Mouse (Mus musculus) limb, embryonic 13.5 days (tissue): ENCODE measurements around the gene Slc35c1. TPM values are rescaled to one million over a fixed set of nuclear protein-coding genes. Genes with fewer than 3 reads are reported as not detected.
"Not testable (repeated sequence)": the region's sequence is repeated elsewhere in the genome, so short reads cannot be mapped to it uniquely, and the experiment has no call there.

Experiments
- ATAC-seq: fragments of 200-750 bp; cut with Nextera tagmentation; 2 replicates; pipeline ENCODE4 v1.8.0; 2017; ENCODE audit warnings: low read depth, moderate number of reproducible peaks, moderate TSS enrichment; ENCODE audit not compliant: low FRiP score
- H3K27ac ChIP-seq: fragments of 300-500 bp; sonication (generic); 2 replicates; pipeline ENCODE4 v1.5.1; 2015; ENCODE audit warnings: inconsistent platforms, mild to moderate bottlenecking, moderate library complexity
- H3K27me3 ChIP-seq: fragments of 300-500 bp; sonication (generic); 2 replicates; pipeline ENCODE4 v1.6.1; 2015; ENCODE audit warnings: mild to moderate bottlenecking, inconsistent platforms
- H3K36me3 ChIP-seq: fragments of 300-500 bp; sonication (generic); 2 replicates; pipeline ENCODE4 v1.6.1; 2015; ENCODE audit warnings: inconsistent platforms, mild to moderate bottlenecking, moderate library complexity
- H3K4me1 ChIP-seq: fragments of 300-500 bp; sonication (generic); 2 replicates; pipeline ENCODE4 v1.6.1; 2015; ENCODE audit warnings: inconsistent platforms
- H3K4me2 ChIP-seq: fragments of 300-500 bp; sonication (generic); replicated peaks from 2 replicates; pipeline ENCODE4 v1.6.1; 2015; ENCODE audit warnings: inconsistent platforms, mild to moderate bottlenecking, moderate library complexity
- H3K4me3 ChIP-seq: fragments of 300-500 bp; sonication (generic); 2 replicates; pipeline ENCODE4 v1.5.1; 2015; ENCODE audit warnings: moderate library complexity, mild to moderate bottlenecking, inconsistent platforms
- H3K9ac ChIP-seq: fragments of 300-500 bp; sonication (generic); 2 replicates; pipeline ENCODE4 v1.6.1; 2015; ENCODE audit warnings: mild to moderate bottlenecking, inconsistent platforms
- H3K9me3 ChIP-seq: fragments of 300-500 bp; sonication (generic); 2 replicates; pipeline ENCODE4 v1.6.1; 2016; ENCODE audit warnings: inconsistent platforms
- WGBS: fragments of 180-500 bp; shearing (Covaris S2); methylation state at CpG from one replicate; pipeline ENCODE4 v1.1.7; 2015; 5-methylcytosine and 5-hydroxymethylcytosine counted together
- polyA plus RNA-seq: library from polyadenylated mRNA; unstranded; fragments of >200 nt; fragmentation: Nextera tagmentation; extraction: Ambion mirVana; gene quantifications from 2 replicates; pipeline ENCODE4 v1.2.1, GENCODE M21; 2015

The Slc35c1 gene
- polyA plus RNA-seq, 1 experiment from 2014 or later = 11.7 TPM

- Histone ChIP-seq H3K27ac (no peak overlapping the region), H3K4me2 (no peak overlapping the region)
These were observed 27.5 kb upstream of the Slc35c1 start for GRCm38 (mm10) chr2:92487791-92488190.

GRCm38 (mm10) chr2:92486911-92487310 lies 26.6 kb upstream of the Slc35c1 start:
- no peak for ATAC-seq
- WGBS = 59% methylated on average over 2 of the region's 2 CpGs
- Histone ChIP-seq H3K9ac (no peak overlapping the region), H3K27ac (no peak overlapping the region), H3K27me3 (peaks cover 60% of the 10 kb centered on the region), H3K9me3 (no peaks in the 10 kb centered on the region), H3K36me3 (no peaks in the 10 kb centered on the region), H3K4me1 (peaks cover 4% of the 10 kb centered on the region; the same call in 1 of the 2 replicates), H3K4me3 (no peak overlapping the region), H3K4me2 (no peak overlapping the region)

More at GRCm38 (mm10) chr2:92487791-92488190, 27.5 kb upstream of the Slc35c1 start:
- no peak overlapping the region for H3K4me3 ChIP-seq
- H3K27me3 ChIP-seq = peaks cover 54% of the 10 kb centered on the region
- H3K9ac ChIP-seq = no peak overlapping the region
- no peaks in the 10 kb centered on the region for H3K36me3 ChIP-seq
- no peak for ATAC-seq
- H3K9me3 ChIP-seq = no peaks in the 10 kb centered on the region
- H3K4me1 ChIP-seq = peaks cover 4% of the 10 kb centered on the region; the same call in 1 of the 2 replicates
- 80% methylated on average over 8 of the region's 8 CpGs for WGBS

- H3K4me1 ChIP-seq = peaks cover 4% of the 10 kb centered on the region; the same call in 1 of the 2 replicates
- H3K4me3 ChIP-seq = no peak overlapping the region
- H3K27me3 ChIP-seq = peaks cover 63% of the 10 kb centered on the region
- H3K9ac ChIP-seq = no peak overlapping the region
- H3K9me3 ChIP-seq = no peaks in the 10 kb centered on the region
- ATAC-seq = no peak
- no peak overlapping the region for H3K27ac ChIP-seq
- WGBS = 2% methylated on average over 11 of the region's 11 CpGs
- H3K4me2 ChIP-seq = peak overlapping the region; percentile 46
- H3K36me3 ChIP-seq = no peaks in the 10 kb centered on the region
These were observed 26.1 kb upstream of the Slc35c1 start for GRCm38 (mm10) chr2:92486403-92486802.

GRCm38 (mm10) chr2:92485640-92486295 lies 25.4 kb upstream of the Slc35c1 start:
- Histone ChIP-seq H3K4me1 (peaks cover 4% of the 10 kb centered on the region; the same call in 1 of the 2 replicates), H3K36me3 (no peaks in the 10 kb centered on the region), H3K9ac (no peak overlapping the region), H3K9me3 (no peaks in the 10 kb centered on the region), H3K4me3 (no peak overlapping the region), H3K27me3 (peaks cover 63% of the 10 kb centered on the region), H3K27ac (no peak overlapping the region), H3K4me2 (peak overlapping the region; percentile 46)
- no peak for ATAC-seq
- 7% methylated on average over 15 of the region's 15 CpGs for WGBS

- Histone ChIP-seq H3K27me3 (peaks cover 63% of the 10 kb centered on the region), H3K36me3 (no peaks in the 10 kb centered on the region), H3K4me2 (peak overlapping the region; percentile 49), H3K9ac (no peak overlapping the region), H3K4me3 (peak overlapping the region; percentile 20), H3K27ac (no peak overlapping the region), H3K9me3 (no peaks in the 10 kb centered on the region), H3K4me1 (peaks cover 4% of the 10 kb centered on the region; the same call in 1 of the 2 replicates)
- no peak for ATAC-seq
- WGBS = 25% methylated on average over 23 of the region's 23 CpGs
These were observed 24.1 kb upstream of the Slc35c1 start for GRCm38 (mm10) chr2:92484256-92485025.

- Histone ChIP-seq H3K4me2 (no peak overlapping the region), H3K4me3 (no peak overlapping the region), H3K36me3 (no peaks in the 10 kb centered on the region), H3K27ac (no peak overlapping the region), H3K4me1 (peaks cover 4% of the 10 kb centered on the region; the same call in 1 of the 2 replicates), H3K27me3 (peaks cover 60% of the 10 kb centered on the region), H3K9me3 (no peaks in the 10 kb centered on the region), H3K9ac (no peak overlapping the region)
- no peak for ATAC-seq
- 44% methylated on average over 5 of the region's 5 CpGs for WGBS
These were observed 23.2 kb upstream of the Slc35c1 start for GRCm38 (mm10) chr2:92483505-92483904.

GRCm38 (mm10) chr2:92482551-92482950 lies 22.2 kb upstream of the Slc35c1 start:
- Histone ChIP-seq H3K9ac (no peak overlapping the region), H3K36me3 (no peaks in the 10 kb centered on the region), H3K27me3 (peaks cover 54% of the 10 kb centered on the region), H3K27ac (no peak overlapping the region), H3K4me2 (no peak overlapping the region), H3K4me3 (no peak overlapping the region), H3K9me3 (no peaks in the 10 kb centered on the region), H3K4me1 (peaks cover 10% of the 10 kb centered on the region)
- no peak for ATAC-seq
- 34% methylated on average over 1 of the region's 1 CpGs for WGBS

GRCm38 (mm10) chr2:92478313-92478688 lies 18.0 kb upstream of the Slc35c1 start:
- WGBS = 88% methylated on average over 4 of the region's 4 CpGs
- H3K4me2 ChIP-seq = no peak overlapping the region
- no peak overlapping the region for H3K9ac ChIP-seq
- no peak overlapping the region for H3K27ac ChIP-seq
- H3K4me1 ChIP-seq = peaks cover 6% of the 10 kb centered on the region; the same call in 1 of the 2 replicates
- no peak overlapping the region for H3K4me3 ChIP-seq
- no peak for ATAC-seq
- H3K9me3 ChIP-seq = no peaks in the 10 kb centered on the region
- no peaks in the 10 kb centered on the region for H3K36me3 ChIP-seq
- peaks cover 14% of the 10 kb centered on the region for H3K27me3 ChIP-seq

- Histone ChIP-seq H3K4me1 (peaks cover 6% of the 10 kb centered on the region; the same call in 1 of the 2 replicates), H3K27me3 (peaks cover 9% of the 10 kb centered on the region), H3K4me3 (no peak overlapping the region), H3K27ac (peak overlapping the region; percentile 40; the same call in 1 of the 2 replicates), H3K9me3 (no peaks in the 10 kb centered on the region), H3K36me3 (no peaks in the 10 kb centered on the region), H3K4me2 (no peak overlapping the region), H3K9ac (no peak overlapping the region)
- ATAC-seq = no peak
- 72% methylated on average over 12 of the region's 12 CpGs for WGBS
These were observed 17.5 kb upstream of the Slc35c1 start for GRCm38 (mm10) chr2:92477672-92478312.

GRCm38 (mm10) chr2:92476580-92476979 lies 16.2 kb upstream of the Slc35c1 start:
- ATAC-seq, H3K27me3 ChIP-seq, H3K36me3 ChIP-seq, H3K9me3 ChIP-seq, H3K4me3 ChIP-seq, H3K9ac ChIP-seq, H3K27ac ChIP-seq, H3K4me2 ChIP-seq, H3K4me1 ChIP-seq: not testable (repeated sequence)
- WGBS = 80% methylated on average over 7 of the region's 7 CpGs

GRCm38 (mm10) chr2:92475711-92476110 lies 15.4 kb upstream of the Slc35c1 start:
- Histone ChIP-seq H3K4me1 (peaks cover 6% of the 10 kb centered on the region; the same call in 1 of the 2 replicates), H3K27ac (no peak overlapping the region), H3K4me3 (no peak overlapping the region), H3K36me3 (no peaks in the 10 kb centered on the region), H3K9ac (no peak overlapping the region), H3K27me3 (no peaks in the 10 kb centered on the region), H3K9me3 (no peaks in the 10 kb centered on the region), H3K4me2 (no peak overlapping the region)
- no peak for ATAC-seq
- 70% methylated on average over 2 of the region's 2 CpGs for WGBS

- H3K36me3 ChIP-seq = no peaks in the 10 kb centered on the region
- no peak overlapping the region for H3K4me3 ChIP-seq
- no peaks in the 10 kb centered on the region for H3K27me3 ChIP-seq
- ATAC-seq = no peak
- H3K9ac ChIP-seq = no peak overlapping the region
- no peak overlapping the region for H3K4me2 ChIP-seq
- H3K27ac ChIP-seq = no peak overlapping the region
- 84% methylated on average over 3 of the region's 3 CpGs for WGBS
- H3K4me1 ChIP-seq = peaks cover 6% of the 10 kb centered on the region; the same call in 1 of the 2 replicates
- H3K9me3 ChIP-seq = no peaks in the 10 kb centered on the region
These were observed 14.6 kb upstream of the Slc35c1 start for GRCm38 (mm10) chr2:92474920-92475319.
